Mouse (Mus musculus): ENCODE measurements around the gene Sema6d. TPM values are rescaled to one million over a fixed set of nuclear protein-coding genes. Genes with fewer than 3 reads are reported as not detected.

The Sema6d gene
- total RNA-seq, 2 experiments from 2014 or later = 16.4 to 23.7 TPM

GRCm38 (mm10) chr2:124171718-124172117 is 81.9 kb downstream of the Sema6d start:
- no peak for DNase-seq

GRCm38 (mm10) chr2:124176265-124176664 is 86.5 kb downstream of the Sema6d start:
- DNase-seq = no peak

GRCm38 (mm10) chr2:124176711-124177169 is 87.0 kb downstream of the Sema6d start:
- DNase-seq = no peak

- no peak for DNase-seq
These were observed 99.5 kb downstream of the Sema6d start for GRCm38 (mm10) chr2:124189271-124189670.

- no peak for DNase-seq
These were observed 104.3 kb downstream of the Sema6d start for GRCm38 (mm10) chr2:124194041-124194440.

GRCm38 (mm10) chr2:124201493-124201892 is 111.7 kb downstream of the Sema6d start:
- no peak for DNase-seq

GRCm38 (mm10) chr2:124202475-124202990 is 112.8 kb downstream of the Sema6d start:
- no peak for DNase-seq

- no peak for DNase-seq
These were observed 116.0 kb downstream of the Sema6d start for GRCm38 (mm10) chr2:124205811-124206210.

- no peak for DNase-seq
These were observed 118.5 kb downstream of the Sema6d start for GRCm38 (mm10) chr2:124208251-124208650.

- DNase-seq = no peak
These were observed 133.8 kb downstream of the Sema6d start for GRCm38 (mm10) chr2:124223559-124223958.

GRCm38 (mm10) chr2:124224328-124224727 is 134.6 kb downstream of the Sema6d start:
- DNase-seq = no peak

GRCm38 (mm10) chr2:124234636-124235221 is 145.0 kb downstream of the Sema6d start:
- DNase-seq = no peak

GRCm38 (mm10) chr2:124235237-124236055 is 145.7 kb downstream of the Sema6d start:
- no peak for DNase-seq

GRCm38 (mm10) chr2:124236831-124237230 is 147.1 kb downstream of the Sema6d start:
- DNase-seq = no peak

- DNase-seq = no peak
These were observed 153.8 kb downstream of the Sema6d start for GRCm38 (mm10) chr2:124243608-124244007.

GRCm38 (mm10) chr2:124244543-124245245 is 154.9 kb downstream of the Sema6d start:
- no peak for DNase-seq

- DNase-seq = no peak
These were observed 168.3 kb downstream of the Sema6d start for GRCm38 (mm10) chr2:124258108-124258507.

- DNase-seq = no peak
These were observed 174.5 kb downstream of the Sema6d start for GRCm38 (mm10) chr2:124264309-124264708.

- DNase-seq = no peak
These were observed 181.4 kb downstream of the Sema6d start for GRCm38 (mm10) chr2:124271156-124271555.

- DNase-seq = no peak
These were observed 187.7 kb downstream of the Sema6d start for GRCm38 (mm10) chr2:124277492-124277891.

GRCm38 (mm10) chr2:124285109-124285508 is 195.3 kb downstream of the Sema6d start:
- DNase-seq = no peak

- DNase-seq = no peak
These were observed 199.6 kb downstream of the Sema6d start for GRCm38 (mm10) chr2:124289356-124289755.

- no peak for DNase-seq
These were observed 201.4 kb downstream of the Sema6d start for GRCm38 (mm10) chr2:124291145-124291544.

Data from gastrocnemius, postnatal 10 days (tissue).